Mouse (Mus musculus) intestine, postnatal 0 days (tissue): ENCODE measurements around the gene Plekhh2. TPM values are rescaled to one million over a fixed set of nuclear protein-coding genes. Genes with fewer than 3 reads are reported as not detected.

Experiments used
- ATAC-seq: fragments of 200-750 bp; cut with Nextera tagmentation; 2 replicates; pipeline ENCODE4 v1.8.0; 2017; ENCODE audit warnings: mild to moderate bottlenecking, moderate TSS enrichment, moderate library complexity
- H3K27ac ChIP-seq: fragments of 300-500 bp; sonication (generic); 2 replicates; pipeline ENCODE4 v1.5.1; 2014; ENCODE audit warnings: mild to moderate bottlenecking, low read depth, low read length, moderate library complexity
- H3K27me3 ChIP-seq: fragments of 300-500 bp; sonication (generic); replicated peaks from 2 replicates; pipeline ENCODE4 v1.6.1; 2014; ENCODE audit warnings: low read length, mixed read lengths; ENCODE audit not compliant: control insufficient read depth, insufficient read depth
- H3K36me3 ChIP-seq: fragments of 300-500 bp; sonication (generic); 2 replicates; pipeline ENCODE4 v1.6.1; 2014; ENCODE audit warnings: mild to moderate bottlenecking, moderate library complexity; ENCODE audit not compliant: control insufficient read depth, insufficient read depth
- H3K4me1 ChIP-seq: fragments of 300-500 bp; sonication (generic); replicated peaks from 2 replicates; pipeline ENCODE4 v1.6.1; 2014; ENCODE audit warnings: antibody characterized with exemption, low read length, mixed read lengths; ENCODE audit not compliant: control insufficient read depth, insufficient read depth
- H3K4me2 ChIP-seq: fragments of 300-500 bp; sonication (generic); replicated peaks from 2 replicates; pipeline ENCODE4 v1.6.1; 2014; ENCODE audit warnings: low read depth, mild to moderate bottlenecking, moderate library complexity
- H3K4me3 ChIP-seq: fragments of 300-500 bp; sonication (generic); 2 replicates; pipeline ENCODE4 v1.5.1; 2014; ENCODE audit warnings: low read depth, low read length
- H3K9ac ChIP-seq: fragments of 300-500 bp; sonication (generic); 2 replicates; pipeline ENCODE4 v1.6.1; 2014; ENCODE audit warnings: mild to moderate bottlenecking, low read depth, low read length
- H3K9me3 ChIP-seq: fragments of 300-500 bp; sonication (generic); 2 replicates; pipeline ENCODE4 v1.6.1; 2016; ENCODE audit warnings: mixed run types; ENCODE audit not compliant: control insufficient read depth
- CTCF ChIP-seq: sonication (generic); IDR thresholded peaks from 2 replicates; pipeline ENCODE4 v1.5.1; 2016; ENCODE audit warnings: low read depth, mild to moderate bottlenecking, control low read depth, antibody characterized with exemption, moderate library complexity
- WGBS: fragments of 180-500 bp; shearing (Covaris S2); extraction: QIAGEN DNeasy Blood & Tissue Kit; methylation state at CpG from one replicate; pipeline ENCODE4 v1.1.7; 2014; 5-methylcytosine and 5-hydroxymethylcytosine counted together
- polyA plus RNA-seq: library from polyadenylated mRNA; unstranded; fragments of >200 nt; fragmentation: Nextera tagmentation; extraction: Ambion mirVana; gene quantifications from 2 replicates; pipeline ENCODE4 v1.2.1, GENCODE M21; 2015

The Plekhh2 gene
- polyA plus RNA-seq, 1 experiment from 2014 or later, result 2.8 TPM

- peak overlapping the region; percentile 61; the same call in 1 of the 2 replicates for H3K27ac ChIP-seq
- H3K27me3 ChIP-seq, result no peaks in the 10 kb centered on the region
- no peak overlapping the region for H3K9ac ChIP-seq
- WGBS, result 35% methylated on average over 5 of the region's 5 CpGs
- no peak for ATAC-seq
- no peak overlapping the region for H3K4me3 ChIP-seq
- TF ChIP-seq CTCF, result no peak
- H3K9me3 ChIP-seq, result no peaks in the 10 kb centered on the region
- peaks cover under 1% of the 10 kb centered on the region; the same call in 1 of the 2 replicates for H3K36me3 ChIP-seq
- H3K4me1 ChIP-seq, result 0 out of 2 replicates have a peak, but pooled peaks cover 5% of the 10 kb centered on the region
- no peak overlapping the region for H3K4me2 ChIP-seq
These were observed 146.5 kb downstream of the Plekhh2 start for GRCm38 (mm10) chr17:84658195-84658594.

GRCm38 (mm10) chr17:84658951-84659350 is 147.3 kb downstream of the Plekhh2 start:
- WGBS, result 35% methylated on average over 8 of the region's 8 CpGs
- Histone ChIP-seq H3K4me2 (no peak overlapping the region), H3K9me3 (no peaks in the 10 kb centered on the region), H3K36me3 (peaks cover 7% of the 10 kb centered on the region; the same call in 1 of the 2 replicates), H3K4me3 (no peak overlapping the region), H3K9ac (no peak overlapping the region), H3K27me3 (no peaks in the 10 kb centered on the region), H3K4me1 (0 out of 2 replicates have a peak, but pooled peaks cover 5% of the 10 kb centered on the region), H3K27ac (peak overlapping the region; percentile 61; the same call in 1 of the 2 replicates)
- no peak for TF ChIP-seq CTCF
- ATAC-seq, result peak; percentile 72

- H3K4me1 ChIP-seq, result peaks cover 8% of the 10 kb centered on the region; the same call in 1 of the 2 replicates
- H3K36me3 ChIP-seq, result peaks cover 7% of the 10 kb centered on the region; the same call in 1 of the 2 replicates
- no peak for TF ChIP-seq CTCF
- no peak overlapping the region for H3K4me2 ChIP-seq
- ATAC-seq, result no peak
- no peak overlapping the region for H3K4me3 ChIP-seq
- 45% methylated on average over 10 of the region's 10 CpGs for WGBS
- H3K9ac ChIP-seq, result no peak overlapping the region
- H3K27me3 ChIP-seq, result no peaks in the 10 kb centered on the region
- H3K9me3 ChIP-seq, result no peaks in the 10 kb centered on the region
- 0 out of 2 replicates have a peak overlapping the region, but pooled peaks have one; percentile 71 for H3K27ac ChIP-seq
These were observed 153.4 kb downstream of the Plekhh2 start for GRCm38 (mm10) chr17:84665053-84665452.

GRCm38 (mm10) chr17:84665691-84666090 is 154.0 kb downstream of the Plekhh2 start:
- Histone ChIP-seq H3K36me3 (peaks cover 7% of the 10 kb centered on the region; the same call in 1 of the 2 replicates), H3K9me3 (no peaks in the 10 kb centered on the region), H3K4me1 (peaks cover 8% of the 10 kb centered on the region; the same call in 1 of the 2 replicates), H3K27ac (peak overlapping the region; percentile 71), H3K27me3 (no peaks in the 10 kb centered on the region), H3K9ac (no peak overlapping the region), H3K4me2 (peak overlapping the region; percentile 38; the same call in 1 of the 2 replicates), H3K4me3 (no peak overlapping the region)
- TF ChIP-seq CTCF, result no peak
- peak; percentile 80 for ATAC-seq
- WGBS, result 15% methylated on average over 9 of the region's 9 CpGs

GRCm38 (mm10) chr17:84667848-84668247 is 156.2 kb downstream of the Plekhh2 start:
- Histone ChIP-seq H3K27me3 (no peaks in the 10 kb centered on the region), H3K9ac (no peak overlapping the region), H3K4me1 (peaks cover 8% of the 10 kb centered on the region; the same call in 1 of the 2 replicates), H3K36me3 (peaks cover 7% of the 10 kb centered on the region; the same call in 1 of the 2 replicates), H3K9me3 (no peaks in the 10 kb centered on the region), H3K4me3 (no peak overlapping the region), H3K27ac (no peak overlapping the region), H3K4me2 (no peak overlapping the region)
- WGBS, result 83% methylated on average over 3 of the region's 3 CpGs
- no peak for ATAC-seq
- TF ChIP-seq CTCF, result no peak

Other genes starting within 250 kb of the Plekhh2 start
- 1.3 and 1.5 TPM in 2 replicates for gene Thada, start 45.7 kb upstream of the Plekhh2 start, polyA plus RNA-seq
- gene Dync2li1, start 114.6 kb downstream of the Plekhh2 start, polyA plus RNA-seq, result 10.1 and 11.4 TPM in 2 replicates
- 47.4 and 56.7 TPM in 2 replicates for gene Abcg8, start 164.4 kb downstream of the Plekhh2 start, polyA plus RNA-seq
- gene Abcg5, start 171.1 kb downstream of the Plekhh2 start, polyA plus RNA-seq, result 59.8 and 68.3 TPM in 2 replicates